Mouse (Mus musculus): ENCODE measurements around the gene Olfr1387. TPM values are rescaled to one million over a fixed set of nuclear protein-coding genes. Genes with fewer than 3 reads are reported as not detected.
"Not testable (repeated sequence)": the region's sequence is repeated elsewhere in the genome, so short reads cannot be mapped to it uniquely, and the experiment has no call there.

Olfr1387 gene
- not detected in 2 replicates for polyA plus RNA-seq (2012; ENCODE audit: insufficient read depth, low replicate concordance)

DNA sequence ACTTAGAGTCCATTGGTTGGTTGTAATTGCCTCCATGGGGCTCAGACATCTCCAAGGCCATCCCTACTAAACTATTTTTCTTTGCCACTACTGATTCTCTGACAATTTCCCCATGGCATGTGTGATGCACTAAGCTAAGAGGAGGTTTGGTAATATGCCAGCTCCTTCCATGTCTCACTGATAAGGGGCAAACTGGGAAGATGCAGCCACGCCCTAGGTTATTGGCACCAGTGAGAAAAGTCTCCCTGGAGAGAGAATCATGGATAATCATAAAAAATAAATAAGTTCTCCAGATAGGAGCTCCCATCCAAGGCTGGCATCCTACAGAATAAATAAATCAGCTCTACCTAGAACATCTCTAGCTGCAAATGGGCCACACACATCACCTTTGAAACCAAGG lies at the start of gene Olfr1387:
Olfr1387 (plus strand) TSS at position 301 of the 400 bp plus-strand sequence.
- H3K36me3 ChIP-seq (replicated peaks; ENCODE audit: low read length), result no peaks in the 10 kb centered on the region
- H3K9me3 ChIP-seq, result no peaks in the 10 kb centered on the region
- H3K4me1 ChIP-seq, result no peaks in the 10 kb centered on the region
- TF ChIP-seq GATA1 (IDR thresholded peaks at IDR 0.05; ENCODE audit: borderline replicate concordance, low read length), result no peak
- no peak for TF ChIP-seq FLI1 (IDR thresholded peaks at IDR 0.05; ENCODE audit: low read length)
- no peak within 1 kb of the TSS for H3K4me3 ChIP-seq (replicated peaks)
- H3K27me3 ChIP-seq (replicated peaks), result peaks cover 8% of the 10 kb centered on the region

- Histone ChIP-seq H3K36me3 (replicated peaks; ENCODE audit: low read length) (peaks cover 21% of the 10 kb centered on the region), H3K9me3 (peaks cover 5% of the 10 kb centered on the region; the same call in 1 of the 2 replicates), H3K27me3 (replicated peaks) (no peaks in the 10 kb centered on the region), H3K4me1 (peaks cover 27% of the 10 kb centered on the region), H3K4me3 (replicated peaks) (no peak overlapping the region)
- TF ChIP-seq GATA1 (IDR thresholded peaks at IDR 0.05; ENCODE audit: borderline replicate concordance, low read length), result no peak
- TF ChIP-seq FLI1 (IDR thresholded peaks at IDR 0.05; ENCODE audit: low read length), result no peak
Measured at GRCm38 (mm10) chr11:49406784-49407183, 48.4 kb upstream of the Olfr1387 start.

DNA sequence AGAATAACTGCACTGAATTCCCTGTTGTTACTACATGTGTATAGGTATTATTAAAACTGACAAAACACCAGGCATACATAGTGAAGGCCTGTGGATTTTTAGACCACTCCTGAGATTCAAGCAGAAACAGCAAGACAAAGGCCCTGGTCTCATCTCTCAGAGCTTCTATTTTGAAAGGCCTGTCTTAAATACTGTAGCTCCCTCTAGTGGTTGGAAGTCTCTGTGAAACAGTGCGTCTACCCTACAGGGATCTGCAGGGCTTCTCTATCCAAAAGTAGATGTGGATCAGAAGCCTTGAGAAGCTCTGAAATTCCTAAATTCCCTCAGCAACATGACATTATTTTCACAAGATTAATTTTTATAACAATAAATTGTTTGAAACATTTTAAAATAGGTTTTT lies 44.6 kb upstream of the Olfr1387 start:
- no peak for TF ChIP-seq FLI1 (IDR thresholded peaks at IDR 0.05; ENCODE audit: low read length)
- no peak for TF ChIP-seq GATA1 (IDR thresholded peaks at IDR 0.05; ENCODE audit: borderline replicate concordance, low read length)
- H3K4me1 ChIP-seq, result peaks cover 22% of the 10 kb centered on the region
- no peaks in the 10 kb centered on the region for H3K27me3 ChIP-seq (replicated peaks)
- peaks cover 11% of the 10 kb centered on the region for H3K9me3 ChIP-seq
- H3K36me3 ChIP-seq (replicated peaks; ENCODE audit: low read length), result peaks cover 13% of the 10 kb centered on the region
- no peak overlapping the region for H3K4me3 ChIP-seq (replicated peaks)

GRCm38 (mm10) chr11:49422767-49423166 lies 32.4 kb upstream of the Olfr1387 start, which contains the start of gene Olfr1389:
TSS of gene Olfr1389 (plus strand) at chr11:49423067.
- Histone ChIP-seq H3K36me3 (replicated peaks; ENCODE audit: low read length) (no peaks in the 10 kb centered on the region), H3K9me3 (no peaks in the 10 kb centered on the region)
- TF ChIP-seq GATA1 (IDR thresholded peaks at IDR 0.05; ENCODE audit: borderline replicate concordance, low read length) (no peak), FLI1 (IDR thresholded peaks at IDR 0.05; ENCODE audit: low read length) (no peak)

DNA sequence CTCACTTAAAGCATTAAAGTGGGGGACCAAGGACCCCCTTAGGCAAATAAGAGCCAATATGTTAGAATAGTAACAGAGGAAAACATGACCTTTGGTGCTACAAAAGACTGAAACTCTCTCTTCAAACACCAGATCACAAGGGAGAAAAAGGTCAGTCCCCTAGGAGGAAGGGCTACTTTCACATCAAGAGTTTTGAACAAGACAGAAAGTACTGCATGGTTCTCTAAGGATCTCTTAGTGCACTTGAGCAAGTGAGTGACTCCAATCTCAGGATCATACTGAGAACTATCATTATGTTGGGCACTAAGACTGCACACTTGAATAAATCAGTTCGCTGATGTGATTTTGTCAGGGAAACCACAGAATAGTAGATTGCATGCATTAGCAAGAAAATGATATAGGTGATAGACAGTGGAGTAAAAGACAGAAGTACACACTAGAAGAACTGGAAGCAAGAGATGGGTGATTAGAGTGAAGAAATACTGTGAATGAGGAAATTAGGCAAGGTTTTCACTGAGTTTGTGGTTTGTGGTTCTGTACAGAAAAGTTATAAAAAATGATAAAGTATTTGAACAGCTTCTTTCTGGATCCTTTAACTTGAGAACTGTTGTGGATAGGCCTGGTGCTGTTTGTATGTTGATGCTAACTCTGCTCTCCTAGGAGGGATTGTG lies 29.8 kb upstream of the Olfr1387 start:
- H3K4me3 ChIP-seq (replicated peaks), result no peak overlapping the region
- no peaks in the 10 kb centered on the region for H3K36me3 ChIP-seq (replicated peaks; ENCODE audit: low read length)
- no peaks in the 10 kb centered on the region for H3K4me1 ChIP-seq
- peaks cover 19% of the 10 kb centered on the region for H3K27me3 ChIP-seq (replicated peaks)
- no peaks in the 10 kb centered on the region for H3K9me3 ChIP-seq
- no peak for TF ChIP-seq FLI1 (IDR thresholded peaks at IDR 0.05; ENCODE audit: low read length)
- no peak for TF ChIP-seq GATA1 (IDR thresholded peaks at IDR 0.05; ENCODE audit: borderline replicate concordance, low read length)

More at GRCm38 (mm10) chr11:49422767-49423166, 32.4 kb upstream of the Olfr1387 start, which contains the start of gene Olfr1389:
- Histone ChIP-seq H3K4me1 (no peaks in the 10 kb centered on the region), H3K27me3 (replicated peaks) (peaks cover 14% of the 10 kb centered on the region), H3K4me3 (replicated peaks) (no peak within 1 kb of the TSS)

GRCm38 (mm10) chr11:49429641-49430040 lies 25.5 kb upstream of the Olfr1387 start:
- H3K36me3 ChIP-seq (replicated peaks; ENCODE audit: low read length), result no peaks in the 10 kb centered on the region
- H3K27me3 ChIP-seq (replicated peaks), result peaks cover 22% of the 10 kb centered on the region
- no peak for TF ChIP-seq FLI1 (IDR thresholded peaks at IDR 0.05; ENCODE audit: low read length)
- no peak for TF ChIP-seq GATA1 (IDR thresholded peaks at IDR 0.05; ENCODE audit: borderline replicate concordance, low read length)
- peaks cover 14% of the 10 kb centered on the region for H3K9me3 ChIP-seq
- H3K4me1 ChIP-seq, result no peaks in the 10 kb centered on the region
- no peak overlapping the region for H3K4me3 ChIP-seq (replicated peaks)

GRCm38 (mm10) chr11:49436411-49436810 lies 18.7 kb upstream of the Olfr1387 start, which contains the start of gene Olfr1388:
TSS of gene Olfr1388 (plus strand) at chr11:49436624.
- Histone ChIP-seq H3K4me1 (no peaks in the 10 kb centered on the region), H3K27me3 (replicated peaks) (no peaks in the 10 kb centered on the region), H3K4me3 (replicated peaks) (no peak within 1 kb of the TSS), H3K9me3 (peaks cover 10% of the 10 kb centered on the region), H3K36me3 (replicated peaks; ENCODE audit: low read length) (no peaks in the 10 kb centered on the region)
- TF ChIP-seq FLI1 (IDR thresholded peaks at IDR 0.05; ENCODE audit: low read length) (no peak), GATA1 (IDR thresholded peaks at IDR 0.05; ENCODE audit: borderline replicate concordance, low read length) (no peak)

DNA sequence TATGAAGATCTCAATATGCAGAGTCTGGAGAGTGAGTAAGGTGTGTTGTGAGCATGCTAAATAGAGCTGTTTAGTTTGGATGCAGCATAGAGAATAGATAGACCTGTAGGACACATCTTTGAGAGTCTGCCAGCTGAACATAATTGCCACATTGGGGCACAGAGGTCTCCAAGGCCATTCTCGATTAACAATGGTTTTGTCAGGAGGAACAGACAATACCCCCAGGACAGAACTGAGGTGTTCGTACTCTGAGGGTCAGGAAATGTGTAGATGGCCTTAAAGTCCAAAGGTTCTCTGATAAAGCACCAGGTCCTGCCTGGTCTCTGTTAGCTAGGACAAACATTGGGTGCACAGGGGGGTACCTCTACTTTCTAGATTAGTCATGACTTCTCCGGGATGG lies 9.6 kb downstream of the Olfr1387 start, which contains the start of gene Olfr1386:
Olfr1386 (plus strand) TSS at position 301 of the 400 bp plus-strand sequence.
- not testable (repeated sequence) for H3K9me3 ChIP-seq

DNA sequence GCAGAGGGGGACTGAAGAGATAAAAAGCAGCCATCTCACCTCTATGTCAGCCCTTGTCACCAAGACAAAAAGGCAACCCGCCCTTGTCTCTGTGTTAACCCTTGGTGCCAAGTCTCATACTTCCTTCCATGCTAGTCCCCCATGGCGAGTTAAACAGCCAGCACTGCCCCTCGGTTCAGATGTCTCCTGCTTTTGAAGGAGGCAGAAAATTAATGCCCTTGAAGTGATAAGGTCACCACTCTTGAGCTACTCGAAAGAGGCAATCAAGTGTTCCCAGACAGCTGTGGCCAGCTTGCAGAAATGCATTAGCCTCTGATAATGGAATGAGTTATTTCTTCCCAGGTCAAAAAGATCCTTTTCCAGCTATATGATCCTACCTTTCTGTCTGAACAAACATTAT lies 30.8 kb downstream of the Olfr1387 start:
- TF ChIP-seq GATA1 (IDR thresholded peaks at IDR 0.05; ENCODE audit: borderline replicate concordance, low read length) (no peak), FLI1 (IDR thresholded peaks at IDR 0.05; ENCODE audit: low read length) (no peak)
- Histone ChIP-seq H3K4me1 (no peaks in the 10 kb centered on the region), H3K36me3 (replicated peaks; ENCODE audit: low read length) (no peaks in the 10 kb centered on the region), H3K27me3 (replicated peaks) (peaks cover 6% of the 10 kb centered on the region), H3K4me3 (replicated peaks) (no peak overlapping the region), H3K9me3 (no peaks in the 10 kb centered on the region)

More for the DNA sequence above, 9.6 kb downstream of the Olfr1387 start, which contains the start of gene Olfr1386:
- peaks cover 10% of the 10 kb centered on the region for H3K27me3 ChIP-seq (replicated peaks)
- not testable (repeated sequence) for H3K4me3 ChIP-seq (replicated peaks); H3K4me1 ChIP-seq; H3K36me3 ChIP-seq (replicated peaks; ENCODE audit: low read length)

DNA sequence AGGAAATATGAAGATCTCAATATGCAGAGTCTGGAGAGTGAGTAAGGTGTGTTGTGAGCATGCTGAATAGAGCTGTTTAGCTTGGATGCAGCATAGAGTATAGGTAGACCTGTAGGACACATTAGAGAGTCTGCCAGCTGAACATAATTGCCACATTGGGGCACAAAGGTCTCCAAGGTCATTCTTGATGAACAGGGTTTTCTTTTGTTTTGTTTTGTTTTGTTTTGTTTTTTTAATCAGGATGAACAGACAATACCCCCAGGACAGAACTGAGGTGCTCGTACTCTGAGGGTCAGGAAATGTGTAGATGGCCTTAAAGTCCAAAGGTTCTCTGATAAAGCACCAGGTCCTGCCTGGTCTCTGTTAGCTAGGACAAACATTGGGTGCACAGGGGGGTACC lies 33.6 kb downstream of the Olfr1387 start, which contains the start of gene Olfr1385:
Olfr1385 (plus strand) TSS at position 301 of the 400 bp plus-strand sequence.
- not testable (repeated sequence) for H3K4me1 ChIP-seq; H3K9me3 ChIP-seq; H3K4me3 ChIP-seq (replicated peaks); H3K36me3 ChIP-seq (replicated peaks; ENCODE audit: low read length); H3K27me3 ChIP-seq (replicated peaks)

Other genes starting within 250 kb of the Olfr1387 start
- 64.1 and 65.8 TPM in 2 replicates for gene Mgat1, start 211.2 kb upstream of the Olfr1387 start, polyA plus RNA-seq (2012; ENCODE audit: insufficient read depth, low replicate concordance)
- not detected in 2 replicates for gene Olfr1393, start 177.0 kb upstream of the Olfr1387 start, polyA plus RNA-seq (2012; ENCODE audit: insufficient read depth, low replicate concordance)
- gene Olfr1392, start 170.1 kb upstream of the Olfr1387 start, polyA plus RNA-seq (2012; ENCODE audit: insufficient read depth, low replicate concordance), result not detected in 2 replicates
- gene Olfr10, start 150.6 kb upstream of the Olfr1387 start, polyA plus RNA-seq (2012; ENCODE audit: insufficient read depth, low replicate concordance), result not detected in 2 replicates
- not detected in 2 replicates for gene Olfr1391, start 132.6 kb upstream of the Olfr1387 start, polyA plus RNA-seq (2012; ENCODE audit: insufficient read depth, low replicate concordance)
- gene Olfr1390, start 120.2 kb upstream of the Olfr1387 start, polyA plus RNA-seq (2012; ENCODE audit: insufficient read depth, low replicate concordance), result not detected in 2 replicates
- gene Olfr1389, start 32.3 kb upstream of the Olfr1387 start, polyA plus RNA-seq (2012; ENCODE audit: insufficient read depth, low replicate concordance), result 0.58 TPM in 1 of 2 replicates, not detected in the other
- gene Olfr1388, start 18.7 kb upstream of the Olfr1387 start, polyA plus RNA-seq (2012; ENCODE audit: insufficient read depth, low replicate concordance), result not detected in 2 replicates
- gene Olfr1386, start 9.7 kb downstream of the Olfr1387 start, polyA plus RNA-seq (2012; ENCODE audit: insufficient read depth, low replicate concordance), result not detected in 2 replicates
- gene Olfr1385, start 33.7 kb downstream of the Olfr1387 start, polyA plus RNA-seq (2012; ENCODE audit: insufficient read depth, low replicate concordance), result 0.06 TPM in 1 of 2 replicates, not detected in the other
- not detected in 2 replicates for gene Olfr1384, start 51.4 kb downstream of the Olfr1387 start, polyA plus RNA-seq (2012; ENCODE audit: insufficient read depth, low replicate concordance)
- not detected in 2 replicates for gene Olfr1383, start 64.3 kb downstream of the Olfr1387 start, polyA plus RNA-seq (2012; ENCODE audit: insufficient read depth, low replicate concordance)
- gene Olfr1382, start 72.9 kb downstream of the Olfr1387 start, polyA plus RNA-seq (2012; ENCODE audit: insufficient read depth, low replicate concordance), result not detected in 2 replicates
- not detected in 2 replicates for gene Olfr1381, start 88.1 kb downstream of the Olfr1387 start, polyA plus RNA-seq (2012; ENCODE audit: insufficient read depth, low replicate concordance)
- gene Olfr1380, start 101.5 kb downstream of the Olfr1387 start, polyA plus RNA-seq (2012; ENCODE audit: insufficient read depth, low replicate concordance), result not detected in 2 replicates
- 0.01 TPM in 1 of 2 replicates, not detected in the other for gene Flt4, start 153.9 kb downstream of the Olfr1387 start, polyA plus RNA-seq (2012; ENCODE audit: insufficient read depth, low replicate concordance)
- not detected in 2 replicates for gene Scgb3a1, start 208.3 kb downstream of the Olfr1387 start, polyA plus RNA-seq (2012; ENCODE audit: insufficient read depth, low replicate concordance)